Mouse (Mus musculus) lung, postnatal 36 days (tissue): ENCODE measurements at regions not wholly inside any gene's neighbourhood (a gene's known extent, or its start where the extent isn't known, plus 50 kb on each side); places are given as distances from the start of the nearest gene placed in this dataset.

Source experiments
- DNase-seq: peaks from one replicate; pipeline ENCODE4 v3.0.0; 2022; ENCODE audit warnings: mixed read lengths

DNA sequence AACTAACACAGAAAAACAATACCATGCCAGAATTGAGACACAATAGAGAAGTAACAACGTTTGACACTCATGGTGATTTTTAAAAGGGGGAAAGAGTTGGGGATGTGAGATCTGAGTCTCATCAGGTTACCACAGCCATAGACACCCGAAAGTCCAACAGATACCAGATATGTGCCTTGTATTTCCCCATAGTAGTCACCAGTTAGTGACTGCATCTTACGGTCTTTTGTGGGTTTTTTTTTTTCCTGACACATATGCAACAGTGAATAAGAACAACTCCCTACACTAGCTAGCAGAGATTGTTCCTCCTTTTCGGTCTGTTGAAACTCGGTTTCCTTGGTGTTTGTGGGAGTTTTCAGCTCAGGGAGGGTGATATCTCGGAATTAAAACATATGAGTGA lies 127.4 kb downstream of the Zbtb18 start:
- no peak for DNase-seq

DNA sequence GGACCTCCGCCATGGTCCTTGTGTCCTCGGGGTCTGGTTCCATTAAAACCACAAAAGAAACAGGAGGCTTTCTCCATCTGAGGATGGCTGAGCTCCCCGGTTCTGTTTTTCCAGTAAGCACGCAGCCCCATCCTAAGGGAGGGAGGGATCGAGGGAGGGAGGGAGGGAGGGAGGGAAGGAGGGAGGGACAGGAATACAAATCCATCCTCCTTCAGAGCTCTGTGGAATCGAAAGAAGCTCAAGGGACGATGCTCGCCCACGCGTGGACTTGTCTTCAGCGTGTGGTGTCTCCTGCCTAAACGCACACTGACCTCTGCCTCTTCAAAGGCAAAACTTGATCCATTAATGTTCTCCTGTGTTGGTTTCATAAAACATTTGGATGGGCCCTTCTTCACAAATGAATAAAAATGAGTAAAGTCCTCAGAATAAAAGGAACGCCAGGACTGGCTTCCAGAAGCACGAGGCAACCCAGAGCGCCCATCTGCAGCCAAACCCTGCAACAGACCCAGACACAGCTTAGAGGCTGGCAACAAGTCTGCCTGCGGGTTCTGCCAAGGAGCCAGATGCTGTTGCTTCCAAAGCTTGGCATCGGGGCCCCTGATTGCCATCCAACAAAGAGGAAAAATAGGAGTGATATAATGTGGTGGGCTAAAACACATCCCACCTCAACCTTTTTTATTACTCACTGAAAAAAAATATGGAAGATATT lies 131.0 kb downstream of the Zbtb18 start:
- DNase-seq = no peak

DNA sequence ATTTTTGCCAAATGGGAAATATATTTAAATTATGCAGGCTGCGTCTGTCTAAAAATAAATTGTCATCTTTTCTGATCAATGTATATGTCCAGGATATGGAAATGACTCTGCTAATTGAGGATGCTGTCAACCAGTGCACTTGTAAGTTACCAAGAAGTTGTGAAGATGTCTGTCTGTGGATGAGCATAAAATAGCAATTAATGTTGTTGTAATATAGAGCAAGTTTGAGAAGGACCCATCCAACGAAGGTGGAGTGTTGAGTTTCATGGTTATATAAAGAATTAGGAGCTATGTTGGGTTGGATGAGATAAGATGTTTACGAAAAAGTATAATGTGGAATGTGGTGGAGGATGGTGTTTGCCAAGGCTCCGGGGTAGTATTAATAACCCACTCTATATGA lies 131.6 kb downstream of the Zbtb18 start:
- DNase-seq = no peak

DNA sequence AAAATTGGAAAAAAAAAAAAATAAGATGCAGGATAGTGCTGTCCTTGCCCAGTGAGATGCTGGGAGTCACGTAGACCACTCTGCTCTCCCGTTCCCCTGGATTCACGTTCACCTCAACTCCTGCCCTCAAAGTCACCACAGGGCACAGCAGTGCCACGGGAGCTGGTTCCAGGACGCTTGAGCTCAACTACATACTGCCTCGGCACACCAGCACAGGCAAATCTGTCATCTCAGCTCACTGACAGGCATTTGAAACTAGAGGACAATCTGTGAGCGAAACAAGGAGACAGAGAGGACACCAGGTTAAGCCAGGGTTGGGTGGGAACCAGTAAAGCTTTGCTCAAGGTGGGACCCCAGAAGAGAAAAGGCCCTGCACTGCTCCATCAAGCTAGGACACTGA lies 132.2 kb downstream of the Zbtb18 start:
- no peak for DNase-seq

DNA sequence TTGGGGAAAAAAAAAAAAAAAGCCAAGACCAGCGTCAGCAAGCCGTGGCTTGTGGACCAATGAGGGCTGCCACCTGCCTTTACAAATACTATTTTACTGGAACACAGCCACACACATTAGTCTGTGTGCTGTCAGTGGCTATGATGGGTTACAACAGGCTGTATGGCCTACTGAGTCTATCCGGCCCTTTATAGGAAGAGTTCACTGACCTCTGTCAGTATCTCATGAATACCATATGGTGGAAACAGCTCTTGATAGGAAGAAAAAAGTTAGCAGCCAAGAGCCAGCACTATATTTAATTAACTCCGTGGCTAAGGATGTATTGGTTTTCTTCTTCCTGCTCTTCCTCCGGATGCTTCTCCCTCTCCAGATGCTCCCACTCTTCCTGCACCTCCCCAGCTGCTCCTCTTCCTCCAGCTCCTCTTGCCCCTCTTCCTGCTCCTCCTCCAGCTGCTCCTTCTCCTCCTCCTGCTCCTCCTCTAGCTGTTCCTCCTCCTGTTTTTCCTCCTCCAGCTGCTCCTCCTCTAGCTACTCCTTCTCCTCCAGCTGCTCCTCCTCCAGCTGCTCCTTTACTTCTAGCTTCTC lies 142.2 kb downstream of the Zbtb18 start:
- DNase-seq = no peak

DNA sequence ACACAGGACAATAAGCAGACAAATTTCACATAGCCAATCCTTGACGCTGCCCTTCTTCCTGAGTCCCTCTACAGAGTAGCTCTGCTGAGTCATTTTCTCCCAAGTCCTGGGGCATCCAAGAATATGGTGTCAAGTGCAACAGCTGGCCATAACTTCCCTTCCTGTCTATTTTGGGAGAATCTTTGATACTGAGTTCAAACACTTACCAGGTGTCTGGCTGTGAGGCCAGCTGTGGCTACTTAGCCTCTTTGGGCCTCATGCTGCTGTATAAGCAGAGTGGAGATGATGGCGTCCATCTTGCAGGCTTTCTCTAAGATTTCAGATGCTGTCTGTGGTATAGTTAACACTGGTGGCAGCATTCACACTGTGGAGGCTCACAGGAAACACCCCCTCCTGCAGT lies 143.2 kb downstream of the Zbtb18 start:
- no peak for DNase-seq

DNA sequence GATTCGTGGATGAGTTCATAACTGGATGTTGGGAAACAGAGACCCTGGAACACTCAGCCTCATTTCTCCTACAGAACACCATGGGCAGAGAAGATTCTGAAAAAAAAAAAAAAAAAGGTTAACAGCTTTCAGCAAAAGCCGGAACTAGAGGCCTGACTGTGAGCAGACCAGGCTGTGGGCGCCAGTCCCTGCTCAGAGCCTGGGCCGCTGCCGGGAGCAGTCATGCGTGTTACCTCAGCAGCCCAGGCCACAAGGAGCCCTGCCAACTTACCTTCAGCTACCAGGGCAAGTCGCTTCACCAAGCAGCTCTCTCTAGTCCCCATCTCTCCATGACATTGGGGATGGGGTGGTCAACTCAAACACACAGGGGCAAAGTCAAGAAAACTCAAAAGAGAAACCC lies 140.6 kb upstream of the 1700016C15Rik start:
- DNase-seq = no peak

DNA sequence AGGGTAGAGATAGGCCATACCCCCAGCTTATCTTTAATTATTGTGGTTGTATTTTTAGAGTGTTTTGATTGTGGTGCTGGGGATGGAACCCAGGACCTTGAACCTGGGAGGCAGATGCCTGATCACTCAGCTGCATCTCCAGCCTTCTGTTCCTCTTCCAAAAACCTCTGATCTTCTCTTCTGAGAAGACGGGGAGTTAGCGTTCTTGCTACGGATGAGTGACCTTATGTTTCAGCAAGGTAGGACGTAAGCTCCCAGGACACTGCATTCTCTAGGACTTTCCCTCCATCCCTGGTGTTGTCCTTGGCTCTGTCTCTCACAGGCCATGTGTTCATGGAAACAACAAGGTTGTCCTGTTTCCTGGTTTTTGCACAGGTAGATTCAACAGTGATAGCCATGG lies 140.0 kb upstream of the 1700016C15Rik start:
- no peak for DNase-seq

DNA sequence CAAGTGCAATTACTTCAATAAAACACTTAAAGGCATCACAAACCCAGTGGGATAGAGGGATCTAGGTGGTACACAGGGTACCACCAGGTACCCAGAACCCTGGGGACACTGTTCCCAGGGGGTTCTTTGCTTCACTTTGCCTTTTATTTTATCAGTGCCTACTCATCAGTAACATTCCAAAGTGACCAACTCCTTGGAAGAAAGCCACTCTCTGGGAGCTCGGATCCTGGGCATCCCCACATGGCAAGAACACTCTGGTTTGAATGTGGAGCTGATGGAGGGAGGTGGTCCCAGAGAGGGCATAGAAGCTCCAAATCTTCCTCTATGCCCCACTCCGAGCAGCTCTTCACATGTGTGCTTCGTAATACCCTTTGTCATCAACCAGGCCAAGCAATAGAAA lies 137.9 kb upstream of the 1700016C15Rik start:
- DNase-seq = no peak

DNA sequence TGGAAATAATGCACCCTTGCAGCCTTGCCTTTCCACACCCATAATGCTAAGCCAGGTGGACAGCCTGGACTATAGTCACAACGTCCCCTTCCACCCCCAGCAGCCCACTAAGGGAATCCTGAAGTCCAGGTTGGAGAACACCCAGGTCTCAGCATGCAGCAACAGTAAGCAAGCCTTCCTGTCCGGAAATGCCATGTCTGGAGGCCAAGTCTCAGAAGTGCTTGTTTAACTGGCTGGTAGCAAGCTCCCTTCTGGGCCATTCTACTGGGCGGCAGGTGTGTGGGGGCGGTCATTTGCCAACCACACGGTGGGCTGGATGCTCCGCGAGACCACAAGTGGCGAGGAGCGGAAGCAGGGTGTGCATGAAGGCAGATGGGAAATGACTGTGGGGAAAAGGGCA lies 137.3 kb upstream of the 1700016C15Rik start:
- DNase-seq = peak; percentile 15

DNA sequence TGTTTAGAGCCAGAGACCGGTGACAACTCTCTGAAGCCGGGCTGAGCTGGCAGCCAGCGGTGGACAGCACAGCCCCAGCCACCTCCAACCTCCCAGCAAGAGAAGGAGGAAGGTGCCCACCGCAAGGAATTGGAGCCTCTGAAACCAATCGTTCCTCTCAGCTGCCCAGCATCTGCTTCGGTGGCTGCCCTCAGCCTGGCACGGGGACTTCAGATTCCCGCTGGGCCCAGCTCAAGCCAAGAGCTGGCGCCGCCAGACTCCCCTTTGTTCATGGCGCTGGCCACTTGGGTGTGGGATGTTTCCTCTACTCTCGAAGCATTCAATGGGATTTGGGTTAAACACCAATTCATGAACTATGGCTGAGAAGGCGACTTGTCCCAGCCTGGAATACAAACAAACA lies 135.3 kb upstream of the 1700016C15Rik start:
- DNase-seq = no peak

DNA sequence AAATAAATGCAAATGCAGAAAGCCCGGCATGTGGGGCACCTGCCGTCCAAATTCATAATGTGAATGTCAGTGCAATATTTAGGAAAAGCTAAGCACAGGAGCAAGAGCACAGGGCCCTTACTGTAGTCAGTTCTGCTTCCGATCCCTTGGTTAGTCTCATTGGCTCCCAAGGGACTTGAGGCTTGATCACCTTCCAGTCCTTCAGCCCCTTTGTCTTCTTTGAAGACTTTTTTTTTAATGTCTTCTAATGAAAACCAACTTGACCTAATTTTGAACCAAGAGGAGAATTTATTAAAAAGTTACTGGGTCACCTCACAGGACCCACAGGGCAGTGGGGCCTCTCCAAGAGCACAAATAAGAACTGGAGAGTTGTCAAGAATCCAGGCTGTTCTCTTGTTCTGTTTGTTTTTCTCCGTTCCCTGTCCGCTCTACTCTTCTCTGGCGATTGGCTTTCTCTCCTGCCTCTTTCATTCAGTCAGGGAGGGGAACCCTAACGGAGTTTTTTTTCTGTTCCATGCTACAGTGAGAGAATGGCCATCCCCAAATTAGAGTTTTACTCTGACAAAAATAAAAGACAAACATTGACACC lies 134.2 kb upstream of the 1700016C15Rik start:
- DNase-seq = no peak

DNA sequence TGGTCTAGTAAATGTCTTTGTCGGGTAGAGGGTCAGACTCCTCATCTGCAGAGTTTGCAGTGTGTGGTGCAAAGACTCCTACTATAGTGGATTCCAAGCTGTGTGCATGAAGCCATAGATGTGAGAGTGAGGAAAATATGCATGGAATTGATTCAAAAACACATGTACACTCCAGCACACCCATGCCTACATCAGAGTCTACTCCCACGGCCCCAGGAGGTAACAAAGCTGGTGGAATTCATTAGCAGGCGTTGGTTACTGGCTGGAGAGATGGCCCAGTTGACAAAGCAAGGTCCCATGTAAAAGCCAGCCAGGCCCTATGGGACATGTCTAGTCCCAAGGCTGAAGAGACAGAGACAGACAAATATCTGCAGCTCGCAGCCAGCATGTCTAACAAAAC lies 132.6 kb upstream of the 1700016C15Rik start:
- DNase-seq = no peak

DNA sequence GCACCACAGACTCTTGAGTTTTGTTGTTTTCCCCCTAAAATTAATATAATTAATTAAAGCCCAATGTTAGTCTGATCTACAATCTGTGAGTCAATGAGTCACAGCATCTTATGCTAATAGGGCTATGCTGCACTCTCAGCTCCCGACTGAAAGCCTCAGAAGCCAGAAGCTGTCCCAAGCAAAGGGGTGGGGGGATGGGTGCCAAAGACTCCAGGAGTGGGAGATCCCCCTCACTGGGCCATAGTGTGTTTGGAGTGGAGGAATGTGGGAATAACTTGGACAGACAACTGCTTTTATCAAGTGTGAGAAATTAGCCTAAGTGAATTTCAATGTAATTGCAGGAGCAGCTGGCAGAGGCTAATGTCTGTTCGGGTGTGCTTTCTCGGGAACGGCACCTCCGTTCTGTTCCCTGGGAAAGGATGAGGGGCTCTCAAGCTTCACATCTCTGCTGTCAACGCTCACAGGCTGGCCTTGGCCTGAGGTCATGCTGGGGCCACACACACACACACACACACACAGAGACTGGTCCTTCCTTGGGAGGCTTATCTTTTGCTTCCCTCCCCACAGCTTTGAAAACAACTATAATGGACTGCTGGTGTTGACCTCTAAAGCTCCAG lies 124.2 kb upstream of the 1700016C15Rik start:
- no peak for DNase-seq

DNA sequence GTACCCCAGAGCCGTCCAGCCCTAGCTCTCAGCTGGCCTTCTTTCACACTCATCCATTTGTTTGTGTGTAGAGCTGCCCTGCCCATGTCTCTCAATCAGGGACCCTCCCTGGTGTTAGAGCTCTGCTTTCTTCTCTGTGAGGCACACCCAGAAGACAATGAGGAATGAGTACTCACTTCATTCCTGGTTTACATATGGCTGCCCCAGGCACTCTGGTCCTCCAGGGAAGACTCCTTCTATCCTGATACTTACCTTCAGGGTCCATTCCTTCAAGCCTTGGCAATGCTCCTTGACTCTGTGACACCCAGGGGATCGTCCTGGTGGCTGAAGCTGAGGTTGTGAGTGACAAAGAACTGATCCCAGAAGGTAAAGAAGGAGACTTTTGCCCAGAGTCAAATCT lies 122.0 kb upstream of the 1700016C15Rik start:
- no peak for DNase-seq

DNA sequence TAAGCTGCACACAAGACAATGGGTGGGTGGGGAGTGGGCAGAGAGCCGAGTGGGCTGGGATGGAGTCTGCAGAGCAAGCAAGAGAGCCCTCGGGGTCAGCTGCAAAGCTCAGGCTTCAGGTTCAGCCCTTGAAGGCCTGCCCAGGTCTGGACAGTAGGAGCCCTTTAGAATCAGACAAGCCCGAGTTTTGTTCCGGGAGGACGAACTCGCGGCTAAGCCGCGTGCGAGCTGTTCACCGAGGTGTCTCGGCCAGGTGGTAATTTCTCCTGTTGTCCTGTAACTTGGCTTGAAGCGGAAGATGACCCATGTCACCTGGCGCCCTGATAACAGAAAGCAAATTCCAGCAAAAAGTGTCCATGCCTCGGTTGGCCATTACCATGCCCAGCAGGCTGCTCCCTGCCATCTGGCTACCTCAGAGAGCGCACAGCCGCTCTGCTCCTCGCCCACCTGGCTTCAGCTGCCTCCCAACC lies 121.0 kb upstream of the 1700016C15Rik start:
- no peak for DNase-seq

DNA sequence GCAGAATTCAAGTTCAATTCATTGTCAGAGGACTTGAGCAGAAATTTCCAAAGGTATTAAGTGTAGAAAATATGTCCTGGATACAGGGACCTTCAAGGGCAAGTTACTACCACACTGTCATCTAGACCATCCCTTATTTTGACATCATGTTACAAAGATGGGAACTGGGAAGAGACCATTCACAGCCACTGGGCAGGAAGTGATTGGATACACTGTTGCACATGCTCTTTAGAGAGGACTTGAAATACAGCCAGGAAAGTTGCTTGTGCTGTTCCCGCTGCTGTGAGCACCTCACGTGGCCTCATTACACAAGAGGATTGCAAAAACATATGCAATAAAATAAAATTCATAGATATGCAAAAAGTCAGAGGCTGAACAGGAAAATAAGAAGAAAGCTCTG lies 120.4 kb upstream of the 1700016C15Rik start:
- DNase-seq = peak; percentile 8

DNA sequence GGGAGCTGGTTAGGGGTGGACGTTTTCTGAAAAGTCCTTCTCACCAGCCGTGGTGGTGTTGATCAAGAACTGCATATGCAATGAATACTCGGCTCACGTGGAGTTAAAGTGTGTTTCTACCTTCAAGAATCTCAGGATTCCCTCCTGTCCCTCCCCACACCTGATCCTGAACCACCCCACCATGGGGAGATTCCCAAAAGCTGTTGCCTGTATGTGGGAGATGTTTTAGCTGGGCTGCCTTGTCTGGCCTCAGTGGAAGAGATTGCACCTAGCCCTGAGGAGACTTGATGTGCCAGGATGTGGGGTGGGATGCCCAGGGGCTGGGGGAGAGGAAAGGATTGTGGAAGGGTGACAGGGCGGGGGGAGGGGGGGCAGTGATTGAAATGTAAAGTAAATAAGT lies 119.9 kb upstream of the 1700016C15Rik start:
- no peak for DNase-seq

DNA sequence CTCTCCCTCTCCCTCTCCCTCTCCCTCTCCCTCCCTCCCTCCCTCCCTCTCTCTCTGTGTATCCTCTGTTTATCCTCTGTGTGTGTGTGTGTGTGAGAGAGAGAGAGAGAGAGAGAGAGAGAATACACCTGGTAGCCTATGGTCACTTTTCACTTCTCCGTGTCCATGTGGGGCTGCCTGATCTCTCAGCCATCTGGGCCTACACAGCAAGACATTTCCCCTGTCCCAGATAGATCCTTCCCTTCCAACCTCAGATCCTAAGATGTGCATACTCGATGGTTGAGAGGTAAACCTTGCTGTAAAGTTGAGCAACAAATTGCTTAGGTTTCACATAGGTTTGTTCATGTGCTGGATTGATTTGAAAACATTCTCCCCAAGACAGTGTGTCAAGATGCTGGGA lies 119.5 kb upstream of the 1700016C15Rik start:
- no peak for DNase-seq

DNA sequence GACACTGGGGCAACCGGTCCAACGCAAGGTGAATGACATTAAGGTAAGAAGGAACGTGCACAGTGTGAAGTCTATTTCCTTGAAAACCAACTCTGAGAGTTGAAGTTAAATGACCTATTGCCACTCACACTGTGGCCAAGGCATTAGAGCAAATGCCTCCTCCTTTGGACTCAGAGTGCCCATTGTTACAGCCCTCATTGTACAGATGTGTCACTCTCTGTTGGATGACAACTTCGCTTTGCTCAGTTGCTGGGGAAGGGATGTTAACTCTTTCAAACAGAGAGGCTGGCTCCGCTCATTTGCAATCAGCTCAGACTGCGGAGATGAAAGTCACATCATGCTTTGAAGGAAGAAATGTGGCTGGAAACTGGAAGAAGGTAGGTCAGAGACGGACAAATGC lies 117.1 kb upstream of the 1700016C15Rik start:
- DNase-seq = no peak

DNA sequence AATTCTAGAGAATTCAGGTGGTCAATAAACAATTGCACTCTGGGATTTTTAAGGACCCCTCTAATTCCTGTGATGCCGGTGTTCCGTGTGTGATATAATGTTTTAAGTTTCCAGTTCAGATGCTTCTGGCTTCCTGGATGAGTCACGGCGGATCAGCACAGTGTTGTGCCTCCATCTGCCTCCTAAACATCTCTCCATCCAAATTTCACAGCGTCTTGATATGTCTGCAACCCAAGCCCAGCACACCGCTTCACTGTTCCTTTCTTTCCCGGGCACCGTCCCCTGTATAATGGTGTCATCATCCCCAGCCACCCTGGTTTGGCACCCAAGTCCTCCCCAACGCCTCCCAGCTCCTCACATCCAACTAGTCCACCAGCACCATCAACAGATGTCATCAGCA lies 114.0 kb upstream of the 1700016C15Rik start:
- no peak for DNase-seq

DNA sequence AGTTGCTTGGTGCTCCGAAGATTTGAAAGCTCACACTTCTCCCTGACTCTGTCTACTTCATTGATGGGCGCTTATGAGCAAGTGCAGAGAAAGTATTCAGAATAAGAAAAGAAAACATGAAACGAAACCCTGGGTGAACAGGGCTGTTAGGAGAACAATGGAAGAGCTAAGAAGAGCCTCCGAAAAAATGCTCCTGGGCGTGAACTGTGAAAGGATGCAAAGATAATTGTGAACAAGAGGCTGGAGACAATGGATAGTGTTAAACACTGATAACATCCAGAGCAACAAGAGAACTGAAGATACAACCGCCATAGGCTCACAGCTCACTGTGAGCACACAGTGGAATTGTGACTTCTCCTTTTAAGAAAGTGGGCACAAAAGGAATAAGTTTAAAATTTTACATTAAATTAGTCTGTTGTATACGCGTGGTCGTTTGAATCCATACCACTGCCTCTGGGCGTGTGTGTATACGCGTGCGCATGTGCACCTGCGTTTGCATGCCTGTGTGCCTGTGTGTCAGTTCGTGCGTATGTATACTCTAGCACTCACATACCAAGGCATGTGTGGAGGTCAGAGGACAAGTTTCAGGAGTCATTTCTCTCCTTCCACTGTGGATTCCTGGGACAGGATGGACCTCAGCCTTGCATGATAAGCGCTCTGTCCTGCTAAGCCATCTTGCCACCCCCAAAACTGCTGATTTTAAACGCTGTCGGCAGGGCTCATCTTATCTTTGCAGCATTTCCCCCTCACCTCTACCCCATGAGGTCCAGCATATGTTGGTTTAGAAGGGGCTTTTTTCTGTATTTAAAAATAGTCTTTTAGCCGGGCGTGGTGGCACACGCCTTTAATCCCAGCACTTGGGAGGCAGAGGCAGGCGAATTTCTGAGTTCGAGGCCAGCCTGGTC lies 113.0 kb upstream of the 1700016C15Rik start:
- DNase-seq = no peak

DNA sequence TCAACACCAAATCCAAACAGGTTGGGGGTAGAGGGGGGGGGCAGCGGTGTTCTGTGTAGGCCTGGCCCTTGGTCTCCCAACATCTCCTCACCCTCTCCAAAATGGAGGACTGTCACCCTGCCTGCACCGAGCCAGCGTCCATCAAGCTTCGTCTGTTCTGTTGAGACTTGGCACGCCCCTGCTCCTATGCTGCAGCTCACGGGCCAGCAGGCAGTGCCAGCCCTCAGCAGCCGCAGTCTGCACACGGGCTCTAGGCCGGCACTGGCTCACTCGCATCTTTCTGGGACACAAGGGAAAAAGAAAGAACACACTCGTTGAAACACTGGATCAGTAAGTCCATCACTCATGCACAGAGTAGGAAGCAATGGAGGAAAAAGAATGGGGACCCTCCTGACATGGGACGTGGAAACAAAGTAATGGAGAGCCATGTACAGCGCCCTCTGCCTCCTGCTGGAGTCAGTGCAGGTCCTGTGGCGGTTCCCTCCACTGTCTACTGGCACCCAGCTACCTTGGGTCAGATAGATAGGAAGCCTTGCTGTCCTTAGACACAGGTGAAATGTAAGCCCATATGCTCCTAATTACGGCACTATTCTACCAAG lies 109.0 kb upstream of the 1700016C15Rik start:
- DNase-seq = no peak
